Mouse (Mus musculus): ENCODE results near the gene Esr2.

DNA sequence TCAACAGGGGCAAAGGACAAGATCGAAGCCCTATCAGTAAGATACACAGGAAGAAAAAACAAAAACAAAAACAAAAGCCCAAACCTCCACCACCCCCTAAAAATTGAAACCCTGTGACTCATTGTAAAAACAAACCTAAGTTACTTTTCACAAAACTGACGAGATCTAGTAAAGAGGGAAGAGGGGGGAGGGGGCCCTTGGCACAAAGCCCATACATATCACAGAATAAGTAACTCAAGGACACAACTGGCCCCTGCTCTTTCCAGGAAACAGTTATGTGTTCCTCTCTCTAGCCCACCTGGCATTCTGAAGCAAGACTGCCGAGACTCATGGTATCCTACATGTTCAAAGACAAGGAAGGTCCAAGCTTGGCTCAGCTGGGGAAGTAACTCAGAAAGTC is 48.8 kb downstream of the Esr2 start:
- TF ChIP-seq CTCF (conservative IDR thresholded peaks at IDR 0.05; ENCODE audit: insufficient read depth, insufficient read length, low read depth, low read length) (no peak), POLR2A (IDR thresholded peaks at IDR 0.05; ENCODE audit: low read depth, low read length) (no peak)

Data from kidney, adult 2 months (tissue).